Mouse (Mus musculus): ENCODE data around the gene Il17a. TPM values are rescaled to one million over a fixed set of nuclear protein-coding genes. Genes with fewer than 3 reads are reported as not detected.
"Not testable (repeated sequence)": the region's sequence is repeated elsewhere in the genome, so short reads cannot be mapped to it uniquely, and the experiment has no call there.

Gene Il17a
- polyA plus RNA-seq, 1 experiment from 2014 or later, result not detected

GRCm38 (mm10) chr1:20766526-20766925 lies 35.8 kb downstream of the Il17a start:
- ATAC-seq (ENCODE audit: low FRiP score, low TSS enrichment), result peak; percentile 68; the same call in 1 of the 2 replicates
- WGBS, result 49% methylated on average over 6 of the region's 6 CpGs
- H3K27me3 ChIP-seq (ENCODE audit: control insufficient read depth, insufficient read depth, low read length), result no peaks in the 10 kb centered on the region
- no peaks in the 10 kb centered on the region for H3K36me3 ChIP-seq (ENCODE audit: control insufficient read depth, insufficient read depth, low read length)
- no peaks in the 10 kb centered on the region for H3K4me1 ChIP-seq (ENCODE audit: control insufficient read depth, insufficient read depth, low read length)
- no peaks in the 10 kb centered on the region for H3K9me3 ChIP-seq (ENCODE audit: control insufficient read depth, low read length)
- no peak overlapping the region for H3K4me3 ChIP-seq (ENCODE audit: low read length)
- H3K4me2 ChIP-seq (replicated peaks; ENCODE audit: low read depth, low read length), result no peak overlapping the region
- H3K27ac ChIP-seq (ENCODE audit: low read depth, low read length), result no peak overlapping the region
- H3K9ac ChIP-seq (ENCODE audit: low read depth, low read length), result no peak overlapping the region

DNA sequence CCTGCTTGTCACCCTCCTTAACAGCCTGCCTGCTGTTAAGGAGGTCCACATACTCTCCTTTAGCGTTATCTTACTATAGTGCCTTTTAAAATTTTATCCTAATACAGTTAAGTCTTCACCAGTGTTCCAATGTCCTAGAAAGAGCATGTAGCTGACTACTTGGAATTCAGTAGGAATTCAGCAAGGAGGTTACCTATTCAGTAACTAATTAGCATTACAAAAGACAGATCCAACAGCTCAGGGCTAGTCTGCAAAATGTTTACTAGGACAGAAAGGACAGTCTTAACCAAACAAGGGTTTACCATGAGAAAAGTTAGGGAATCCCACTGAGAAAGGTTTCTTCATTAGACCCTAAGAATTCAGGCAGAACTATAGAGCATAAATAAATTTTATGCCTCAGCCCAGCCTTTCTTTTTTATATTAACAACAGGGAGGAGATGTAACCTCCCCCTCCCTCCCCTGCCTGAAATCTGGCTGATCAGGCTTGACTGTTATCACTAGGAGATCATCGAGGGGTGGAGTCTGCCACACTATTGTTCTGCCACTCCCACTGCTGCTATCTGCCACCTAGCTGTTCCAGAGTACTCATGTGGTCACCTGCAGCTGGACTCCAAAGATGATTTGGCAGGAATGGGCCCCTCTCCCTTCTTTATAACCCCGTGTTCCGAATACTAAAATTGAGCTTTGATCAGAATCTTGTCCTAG lies 43.5 kb downstream of the Il17a start:
- not testable (repeated sequence) for H3K4me2 ChIP-seq (replicated peaks; ENCODE audit: low read depth, low read length); H3K9ac ChIP-seq (ENCODE audit: low read depth, low read length); H3K36me3 ChIP-seq (ENCODE audit: control insufficient read depth, insufficient read depth, low read length); ATAC-seq (ENCODE audit: low FRiP score, low TSS enrichment); H3K4me1 ChIP-seq (ENCODE audit: control insufficient read depth, insufficient read depth, low read length); H3K27ac ChIP-seq (ENCODE audit: low read depth, low read length); H3K27me3 ChIP-seq (ENCODE audit: control insufficient read depth, insufficient read depth, low read length); H3K4me3 ChIP-seq (ENCODE audit: low read length); H3K9me3 ChIP-seq (ENCODE audit: control insufficient read depth, low read length)
- 88% methylated on average over 4 of the region's 4 CpGs for WGBS

GRCm38 (mm10) chr1:20778366-20778765 lies 47.7 kb downstream of the Il17a start:
- 78% methylated on average over 2 of the region's 2 CpGs for WGBS

More at GRCm38 (mm10) chr1:20778366-20778765, 47.7 kb downstream of the Il17a start:
- no peak overlapping the region for H3K4me2 ChIP-seq (replicated peaks; ENCODE audit: low read depth, low read length)
- no peak for ATAC-seq (ENCODE audit: low FRiP score, low TSS enrichment)
- H3K27ac ChIP-seq (ENCODE audit: low read depth, low read length), result no peak overlapping the region
- H3K27me3 ChIP-seq (ENCODE audit: control insufficient read depth, insufficient read depth, low read length), result no peaks in the 10 kb centered on the region
- H3K9ac ChIP-seq (ENCODE audit: low read depth, low read length), result no peak overlapping the region
- no peaks in the 10 kb centered on the region for H3K4me1 ChIP-seq (ENCODE audit: control insufficient read depth, insufficient read depth, low read length)
- H3K4me3 ChIP-seq (ENCODE audit: low read length), result no peak overlapping the region
- H3K36me3 ChIP-seq (ENCODE audit: control insufficient read depth, insufficient read depth, low read length), result no peaks in the 10 kb centered on the region
- no peaks in the 10 kb centered on the region for H3K9me3 ChIP-seq (ENCODE audit: control insufficient read depth, low read length)

MicroRNAs within 50 kb of the gene (microRNA counts, 519-probe panel; counts per million panel counts)
- not detected for microRNA mmu-miR-133b

Small RNA genes lying within 50 kb of the gene (microRNA-seq; reads per million reads assigned to microRNA genes)
- 2.7 reads per million, percentile 10 among the genes with 10 or more reads in this experiment for gene Mir133b

Other genes starting within 250 kb of the Il17a start
- 4.6 and 5.0 TPM in 2 replicates for gene Pkhd1, start 112.8 kb upstream of the Il17a start, polyA plus RNA-seq (2014; fragmentation: Nextera tagmentation; extraction: Ambion mirVana)
- not detected in 2 replicates for gene Il17f, start 59.7 kb downstream of the Il17a start, polyA plus RNA-seq (2014; fragmentation: Nextera tagmentation; extraction: Ambion mirVana)
- gene Mcm3, start 89.4 kb downstream of the Il17a start, polyA plus RNA-seq (2014; fragmentation: Nextera tagmentation; extraction: Ambion mirVana), result 180 and 185 TPM in 2 replicates
- gene Paqr8, start 159.7 kb downstream of the Il17a start, polyA plus RNA-seq (2014; fragmentation: Nextera tagmentation; extraction: Ambion mirVana), result 2.5 and 5.1 TPM in 2 replicates
- gene Efhc1, start 220.7 kb downstream of the Il17a start, polyA plus RNA-seq (2014; fragmentation: Nextera tagmentation; extraction: Ambion mirVana), result 2.4 and 3.4 TPM in 2 replicates